Mouse (Mus musculus) heart, adult 2 months (tissue): ENCODE data around the gene Klrk1. TPM values are rescaled to one million over a fixed set of nuclear protein-coding genes. Genes with fewer than 3 reads are reported as not detected.

Experiments
- DNase-seq, 2 experiments: peaks; one replicate each; pipeline ENCODE4 v3.0.0; 2021
- H3K27ac ChIP-seq: fragments of 200-600 bp; 2 replicates; pipeline ENCODE4 v1.8.1; 2022
- H3K27me3 ChIP-seq: fragments of 200-500 bp; 2 replicates; pipeline ENCODE4 v1.6.1; 2012; ENCODE audit warnings: mild to moderate bottlenecking, low read length, inconsistent platforms, mixed read lengths; ENCODE audit not compliant: control insufficient read depth, insufficient read depth
- H3K36me3 ChIP-seq: fragments of 200-500 bp; 2 replicates; pipeline ENCODE4 v1.6.1; 2012; ENCODE audit warnings: low read length, inconsistent platforms; ENCODE audit not compliant: control insufficient read depth, insufficient read depth
- H3K4me1 ChIP-seq: fragments of 200-500 bp; 2 replicates; pipeline ENCODE4 v1.6.1; 2011; ENCODE audit warnings: low read length; ENCODE audit not compliant: control insufficient read depth, insufficient read depth
- H3K4me3 ChIP-seq: fragments of 200-600 bp; 2 replicates; pipeline ENCODE4 v1.8.1; 2022
- H3K79me2 ChIP-seq: fragments of 200-500 bp; replicated peaks from 2 replicates; pipeline ENCODE4 v1.6.1; 2012; ENCODE audit warnings: mild to moderate bottlenecking, inconsistent platforms, low read length, moderate library complexity, mixed read lengths; ENCODE audit not compliant: control insufficient read depth, insufficient read depth
- H3K9ac ChIP-seq: fragments of 200-500 bp; 2 replicates; pipeline ENCODE4 v1.6.1; 2012; ENCODE audit warnings: low read depth, mild to moderate bottlenecking, control low read depth, inconsistent platforms, low read length, mixed read lengths
- CTCF ChIP-seq: fragments of 200-600 bp; IDR thresholded peaks from 2 replicates; pipeline ENCODE4 v1.8.1; 2022; ENCODE audit warnings: antibody characterized with exemption, mild to moderate bottlenecking, moderate library complexity
- EP300 ChIP-seq: fragments of 200-500 bp; IDR thresholded peaks from 2 replicates; pipeline ENCODE4 v1.6.1; 2011; ENCODE audit warnings: low read depth, low read length, control low read depth; ENCODE audit not compliant: insufficient read depth
- POLR2A ChIP-seq: fragments of 200-500 bp; IDR thresholded peaks from 2 replicates; pipeline ENCODE4 v1.6.1; 2011; ENCODE audit warnings: mild to moderate bottlenecking, low read depth, low read length, control low read depth; ENCODE audit not compliant: insufficient read depth
- WGBS: fragments of 180-500 bp; shearing (Covaris S2); methylation state at CpG from one replicate; pipeline ENCODE4 v1.1.7; 2018; 5-methylcytosine and 5-hydroxymethylcytosine counted together
- intact Hi-C: fragments of 180-260 bp; cut with DNase I; formaldehyde crosslinking; loops from one replicate; pipeline ENCODE4 v1.15.1; 2025
- polyA plus RNA-seq: library from polyadenylated mRNA; depleted of rRNA; stranded (reverse); fragments of >200 nt; gene quantifications from 2 replicates; pipeline ENCODE4 v1.2.3, GENCODE M21; 2012; rRNA removed
- total RNA-seq, 2 experiments: library from RNA; stranded (reverse); gene quantifications; 2 replicates each; pipeline ENCODE4 v1.2.3; 2021

The Klrk1 gene
- total and polyA plus RNA-seq, 3 experiments = 0.23 TPM; not detected in 2

- Histone ChIP-seq H3K4me1 (no peaks in the 10 kb centered on the region), H3K79me2 (no peaks in the 10 kb centered on the region), H3K36me3 (no peaks in the 10 kb centered on the region), H3K27ac (no peak within 1 kb of the TSS), H3K27me3 (no peaks in the 10 kb centered on the region), H3K4me3 (no peak within 1 kb of the TSS), H3K9ac (no peak within 1 kb of the TSS)
- DNase-seq = no peak
- intact Hi-C loops = no loop called here
- no peak for TF ChIP-seq CTCF
- TF ChIP-seq POLR2A = no peak
- no peak for TF ChIP-seq EP300
- WGBS = 56% methylated on average over 3 of the region's 3 CpGs
These were observed 32.2 kb downstream of the Klrk1 start, which contains the start of gene Klrd1 for GRCm38 (mm10) chr6:129591508-129591907. Gene Klrd1, plus strand, starts transcription at chr6:129591782.

DNA sequence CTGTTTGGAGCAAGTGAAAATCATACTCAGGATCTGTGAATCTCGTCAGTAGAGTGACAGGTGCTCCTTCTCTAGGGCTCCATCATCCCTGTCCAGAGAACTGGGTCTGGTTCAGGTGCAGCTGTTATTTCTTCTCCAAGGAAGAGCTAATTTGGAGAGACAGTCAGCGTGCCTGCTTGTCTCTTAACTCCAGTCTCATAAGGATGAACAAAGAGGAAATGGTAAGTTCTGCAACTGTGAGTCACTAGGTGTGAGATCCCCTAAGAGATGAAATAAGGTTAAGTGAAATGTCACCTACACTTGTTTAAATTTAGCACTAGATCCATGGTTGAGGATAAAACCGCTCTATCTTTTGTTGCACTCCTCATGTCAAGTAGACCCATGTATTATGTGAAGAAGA is 40.6 kb downstream of the Klrk1 start:
- WGBS = 70% methylated on average over 3 of the region's 3 CpGs
- DNase-seq = no peak
- intact Hi-C loops = no loop called here
- Histone ChIP-seq H3K36me3 (no peaks in the 10 kb centered on the region), H3K27me3 (no peaks in the 10 kb centered on the region), H3K27ac (no peak overlapping the region), H3K9ac (no peak overlapping the region), H3K4me3 (no peak overlapping the region), H3K4me1 (no peaks in the 10 kb centered on the region), H3K79me2 (no peaks in the 10 kb centered on the region)
- no peak for TF ChIP-seq POLR2A
- no peak for TF ChIP-seq CTCF
- TF ChIP-seq EP300 = no peak

DNA sequence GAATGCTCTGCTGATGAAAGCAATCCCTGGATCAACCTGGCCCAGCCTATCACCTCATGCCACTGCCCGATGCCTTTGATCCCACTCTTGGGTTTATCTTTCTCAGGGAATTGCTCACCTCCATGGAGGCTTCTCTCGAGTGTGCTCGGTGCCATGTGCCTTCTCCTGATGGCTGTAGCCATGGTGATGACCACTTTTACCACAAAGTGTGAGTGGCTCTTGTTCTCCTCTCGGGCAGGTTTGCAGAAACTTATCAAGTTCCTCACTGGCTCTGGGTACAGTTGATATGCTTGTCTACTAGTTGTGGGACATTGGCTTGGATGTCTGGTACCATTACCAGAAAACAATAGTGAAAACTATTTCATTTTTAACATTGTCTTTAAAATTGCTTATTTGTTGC is 41.8 kb downstream of the Klrk1 start:
- 66% methylated on average over 4 of the region's 4 CpGs for WGBS
- no peak overlapping the region for H3K9ac ChIP-seq
- no peaks in the 10 kb centered on the region for H3K79me2 ChIP-seq
- no peaks in the 10 kb centered on the region for H3K36me3 ChIP-seq
- no peak for DNase-seq
- H3K27me3 ChIP-seq = no peaks in the 10 kb centered on the region
- H3K4me3 ChIP-seq = no peak overlapping the region
- no peak overlapping the region for H3K27ac ChIP-seq
- TF ChIP-seq CTCF = no peak
- no peak for TF ChIP-seq EP300
- TF ChIP-seq POLR2A = no peak
- H3K4me1 ChIP-seq = no peaks in the 10 kb centered on the region
- intact Hi-C loops = no loop called here

DNA sequence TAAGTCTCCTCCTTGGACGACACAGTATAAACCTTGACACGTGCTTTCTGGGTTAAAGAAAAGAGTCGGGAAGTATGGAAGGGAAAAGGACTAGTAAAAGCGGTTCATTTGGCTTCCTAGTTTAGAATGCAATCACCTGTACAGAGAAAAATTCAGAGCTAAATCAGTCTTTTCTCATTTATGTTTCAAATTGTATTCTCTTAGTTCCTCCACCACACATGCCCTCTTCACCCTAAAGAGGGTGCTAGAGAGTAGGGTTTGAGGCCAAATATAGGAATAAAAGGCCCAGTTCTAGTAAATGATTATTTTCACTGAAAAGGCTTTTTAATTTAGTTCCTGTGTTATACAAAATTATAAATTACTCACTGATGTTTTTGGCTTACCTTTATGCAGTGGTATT is 42.4 kb downstream of the Klrk1 start:
- Histone ChIP-seq H3K27ac (no peak overlapping the region), H3K79me2 (no peaks in the 10 kb centered on the region), H3K9ac (no peak overlapping the region), H3K27me3 (no peaks in the 10 kb centered on the region), H3K36me3 (no peaks in the 10 kb centered on the region), H3K4me1 (no peaks in the 10 kb centered on the region), H3K4me3 (no peak overlapping the region)
- WGBS = 67% methylated on average over 4 of the region's 4 CpGs
- intact Hi-C loops = no loop called here
- DNase-seq = no peak
- TF ChIP-seq CTCF = peak; percentile 57
- TF ChIP-seq EP300 = no peak
- no peak for TF ChIP-seq POLR2A

GRCm38 (mm10) chr6:129577605-129578004 is 46.1 kb downstream of the Klrk1 start, which contains the start of gene Klre1:
Gene Klre1, plus strand, starts transcription at chr6:129577905.
- Histone ChIP-seq H3K4me1 (no peaks in the 10 kb centered on the region), H3K27me3 (no peaks in the 10 kb centered on the region), H3K79me2 (no peaks in the 10 kb centered on the region), H3K36me3 (no peaks in the 10 kb centered on the region), H3K9ac (no peak within 1 kb of the TSS), H3K27ac (no peak within 1 kb of the TSS), H3K4me3 (no peak within 1 kb of the TSS)
- intact Hi-C loops = no loop called here
- 92% methylated on average over 8 of the region's 8 CpGs for WGBS
- no peak for TF ChIP-seq CTCF
- no peak for DNase-seq

DNA sequence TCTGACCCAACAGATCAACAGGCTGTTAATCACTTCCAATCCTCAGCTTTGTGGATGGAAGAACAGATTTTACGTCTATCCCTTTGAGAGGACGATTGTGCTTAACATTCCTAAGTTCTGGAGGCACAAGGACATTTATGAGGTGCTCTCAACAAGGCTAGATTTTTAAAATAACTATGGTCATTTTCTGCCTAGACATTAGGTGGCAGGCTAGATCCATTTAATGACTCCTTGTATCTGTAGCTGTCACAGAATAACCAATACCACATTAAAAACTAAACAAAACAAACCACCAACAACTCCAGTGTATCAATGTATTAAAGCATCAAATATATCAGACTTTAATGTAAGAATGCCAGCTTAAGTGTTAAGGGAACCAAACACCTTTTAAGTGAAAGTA is 48.3 kb downstream of the Klrk1 start:
- 12% methylated on average over 2 of the region's 2 CpGs for WGBS
- no peak overlapping the region for H3K9ac ChIP-seq
- H3K27ac ChIP-seq = no peak overlapping the region
- H3K4me3 ChIP-seq = no peak overlapping the region
- no peaks in the 10 kb centered on the region for H3K36me3 ChIP-seq
- H3K27me3 ChIP-seq = no peaks in the 10 kb centered on the region
- no peak for DNase-seq
- TF ChIP-seq POLR2A (no peak), CTCF (peak; percentile 61)
- no peaks in the 10 kb centered on the region for H3K79me2 ChIP-seq
- intact Hi-C loops = no loop called here
- H3K4me1 ChIP-seq = no peaks in the 10 kb centered on the region

- H3K79me2 ChIP-seq = no peaks in the 10 kb centered on the region
- H3K4me3 ChIP-seq = no peak overlapping the region
- H3K27me3 ChIP-seq = no peaks in the 10 kb centered on the region
- H3K4me1 ChIP-seq = no peaks in the 10 kb centered on the region
- no peak overlapping the region for H3K27ac ChIP-seq
- no peak for DNase-seq
- H3K36me3 ChIP-seq = no peaks in the 10 kb centered on the region
- intact Hi-C loops = no loop called here
- WGBS = 67% methylated on average over 2 of the region's 2 CpGs
- H3K9ac ChIP-seq = no peak overlapping the region
- TF ChIP-seq POLR2A (no peak), EP300 (no peak), CTCF (no peak)
These were observed 58.4 kb downstream of the Klrk1 start for GRCm38 (mm10) chr6:129565257-129565656.

Other genes with a start within 250 kb of the Klrk1 start
- under 1 TPM; 0.16 to 0.23 TPM for gene Clec12b, start 238.0 kb downstream of the Klrk1 start, total RNA-seq
- 0.20 and 0.70 TPM in 2 replicates for gene Clec12b, start 238.0 kb downstream of the Klrk1 start, polyA plus RNA-seq
- gene Clec1b, start 226.6 kb downstream of the Klrk1 start, total RNA-seq = 1 to 10 TPM; 1.5 to 5.7 TPM
- gene Clec1b, start 226.6 kb downstream of the Klrk1 start, polyA plus RNA-seq = 1.7 and 2.8 TPM in 2 replicates
- gene Clec9a, start 215.0 kb downstream of the Klrk1 start, total RNA-seq = under 1 TPM in 1 of 2 experiments, not detected in 1; 0.14 TPM
- gene Clec9a, start 215.0 kb downstream of the Klrk1 start, polyA plus RNA-seq = 0.68 and 1.4 TPM in 2 replicates
- gene Clec1a, start 171.9 kb downstream of the Klrk1 start, total RNA-seq = 10 to 100 TPM; 10.6 to 12.4 TPM
- 3.4 and 6.9 TPM in 2 replicates for gene Clec1a, start 171.9 kb downstream of the Klrk1 start, polyA plus RNA-seq
- gene Olr1, start 116.7 kb downstream of the Klrk1 start, total RNA-seq = under 1 TPM; 0.07 to 0.21 TPM
- 0.06 TPM in 2 replicates for gene Olr1, start 116.7 kb downstream of the Klrk1 start, polyA plus RNA-seq
- not detected for gene Tmem52b, start 111.3 kb downstream of the Klrk1 start, total RNA-seq
- not detected in 2 replicates for gene Tmem52b, start 111.3 kb downstream of the Klrk1 start, polyA plus RNA-seq
- 100 to 1,000 TPM; 118 to 166 TPM for gene Gabarapl1, start 90.7 kb downstream of the Klrk1 start, total RNA-seq
- 63.7 and 73.3 TPM in 2 replicates for gene Gabarapl1, start 90.7 kb downstream of the Klrk1 start, polyA plus RNA-seq
- gene Klre1, start 46.0 kb downstream of the Klrk1 start, total RNA-seq = under 1 TPM in 1 of 2 experiments, not detected in 1; 0.14 TPM
- gene Klre1, start 46.0 kb downstream of the Klrk1 start, polyA plus RNA-seq = 0.15 and 0.33 TPM in 2 replicates
- under 1 TPM in 1 of 2 experiments, not detected in 1; 0.48 TPM for gene Klrd1, start 32.1 kb downstream of the Klrk1 start, total RNA-seq
- gene Klrd1, start 32.1 kb downstream of the Klrk1 start, polyA plus RNA-seq = 0.64 TPM in 1 of 2 replicates, not detected in the other
- not detected for gene Klrc3, start 19.5 kb upstream of the Klrk1 start, total RNA-seq
- gene Klrc3, start 19.5 kb upstream of the Klrk1 start, polyA plus RNA-seq = not detected in 2 replicates
- gene Klrc2, start 36.8 kb upstream of the Klrk1 start, total RNA-seq = not detected
- 0.29 TPM in 1 of 2 replicates, not detected in the other for gene Klrc2, start 36.8 kb upstream of the Klrk1 start, polyA plus RNA-seq
- gene Klrc1, start 55.1 kb upstream of the Klrk1 start, total RNA-seq = under 1 TPM in 1 of 2 experiments, not detected in 1; 0.13 TPM
- 0.27 TPM in 1 of 2 replicates, not detected in the other for gene Klrc1, start 55.1 kb upstream of the Klrk1 start, polyA plus RNA-seq
- gene Klri1, start 93.3 kb upstream of the Klrk1 start, total RNA-seq = not detected
- 0.18 TPM in 1 of 2 replicates, not detected in the other for gene Klri1, start 93.3 kb upstream of the Klrk1 start, polyA plus RNA-seq
- gene Klri2, start 116.6 kb upstream of the Klrk1 start, total RNA-seq = under 1 TPM; 0.05 to 0.08 TPM
- gene Klri2, start 116.6 kb upstream of the Klrk1 start, polyA plus RNA-seq = 0.20 TPM in 1 of 2 replicates, not detected in the other
- gene Gm156, start 160.4 kb upstream of the Klrk1 start, total RNA-seq = not detected
- gene Gm156, start 160.4 kb upstream of the Klrk1 start, polyA plus RNA-seq = not detected in 2 replicates
- gene Gm17631, start 238.8 kb upstream of the Klrk1 start, total RNA-seq = not detected
- not detected in 2 replicates for gene Gm17631, start 238.8 kb upstream of the Klrk1 start, polyA plus RNA-seq